Mouse (Mus musculus) lung, adult 2 months (tissue): Measurements from ENCODE around the gene Pcyox1. TPM values are rescaled to one million over a fixed set of nuclear protein-coding genes. Genes with fewer than 3 reads are reported as not detected.

ENCODE experiments used
- DNase-seq: peaks from one replicate; pipeline ENCODE4 v3.0.0; 2022
- H3K4me1 ChIP-seq: fragments of 200-500 bp; 2 replicates; pipeline ENCODE4 v1.6.1; 2011; ENCODE audit warnings: low read length; ENCODE audit not compliant: control insufficient read depth, insufficient read depth
- H3K4me3 ChIP-seq: fragments of 200-500 bp; replicated peaks from 2 replicates; pipeline ENCODE3; 2011; ENCODE audit warnings: low read depth, mild to moderate bottlenecking, control low read depth, low read length; ENCODE audit errors: extremely low read depth
- CTCF ChIP-seq: fragments of 200-500 bp; IDR thresholded peaks from 2 replicates; pipeline ENCODE4 v1.5.1; 2011; ENCODE audit warnings: mild to moderate bottlenecking, low read length, control low read depth; ENCODE audit not compliant: insufficient read depth
- POLR2A ChIP-seq: fragments of 200-500 bp; IDR thresholded peaks from 2 replicates; pipeline ENCODE4 v1.6.1; 2011; ENCODE audit warnings: low read depth, mild to moderate bottlenecking, control low read depth, low read length, borderline replicate concordance; ENCODE audit errors: extremely low read depth
- WGBS: fragments of 180-500 bp; shearing (Covaris S2); methylation state at CpG from one replicate; pipeline ENCODE4 v1.1.7; 2018; 5-methylcytosine and 5-hydroxymethylcytosine counted together
- polyA plus RNA-seq: library from polyadenylated mRNA; depleted of rRNA; stranded (reverse); fragments of >200 nt; gene quantifications from 2 replicates; pipeline ENCODE4 v1.2.3, GENCODE M21; 2012

Pcyox1 gene
- polyA plus RNA-seq, 1 experiment, result 28.6 TPM

GRCm38 (mm10) chr6:86426358-86426757 is 29.4 kb upstream of the Pcyox1 start, which contains the start of gene Gm44790:
Gene Gm44790 (plus strand): TSS chr6:86426658.
- 91% methylated on average over 1 of the region's 1 CpGs for WGBS
- Histone ChIP-seq H3K4me3 (no peak within 1 kb of the TSS), H3K4me1 (no peaks in the 10 kb centered on the region)
- no peak for DNase-seq
- no peak for TF ChIP-seq POLR2A
- TF ChIP-seq CTCF, result no peak

- H3K4me3 ChIP-seq, result no peak overlapping the region
- DNase-seq, result no peak
- no peak for TF ChIP-seq POLR2A
- 0 out of 2 replicates have a peak, but pooled peaks have one; percentile 20 for TF ChIP-seq CTCF
- 74% methylated on average over 6 of the region's 6 CpGs for WGBS
- H3K4me1 ChIP-seq, result no peaks in the 10 kb centered on the region
These were observed 23.5 kb upstream of the Pcyox1 start for GRCm38 (mm10) chr6:86420491-86420890.

GRCm38 (mm10) chr6:86419239-86419638 is 22.3 kb upstream of the Pcyox1 start:
- no peaks in the 10 kb centered on the region for H3K4me1 ChIP-seq
- no peak overlapping the region for H3K4me3 ChIP-seq
- no peak for TF ChIP-seq CTCF
- no peak for TF ChIP-seq POLR2A
- DNase-seq, result no peak
- WGBS, result 90% methylated on average over 3 of the region's 3 CpGs

GRCm38 (mm10) chr6:86418711-86419110 is 21.8 kb upstream of the Pcyox1 start:
- no peak for DNase-seq
- Histone ChIP-seq H3K4me1 (no peaks in the 10 kb centered on the region), H3K4me3 (no peak overlapping the region)
- TF ChIP-seq POLR2A, result no peak
- TF ChIP-seq CTCF, result no peak
- 82% methylated on average over 6 of the region's 6 CpGs for WGBS

- DNase-seq, result no peak
- TF ChIP-seq POLR2A, result no peak
- TF ChIP-seq CTCF, result no peak
- Histone ChIP-seq H3K4me3 (no peak overlapping the region), H3K4me1 (peaks cover 3% of the 10 kb centered on the region; the same call in 1 of the 2 replicates)
These were observed 9.4 kb upstream of the Pcyox1 start for GRCm38 (mm10) chr6:86406306-86406705.

- TF ChIP-seq POLR2A (no peak), CTCF (no peak)
- Histone ChIP-seq H3K4me1 (peaks cover 3% of the 10 kb centered on the region; the same call in 1 of the 2 replicates), H3K4me3 (peak overlapping the region; percentile 83)
- under 1% methylated on average over 11 of the region's 11 CpGs for WGBS
- no peak for DNase-seq
These were observed 8.0 kb upstream of the Pcyox1 start for GRCm38 (mm10) chr6:86404996-86405395.

- TF ChIP-seq CTCF (no peak), POLR2A (no peak)
- peak; percentile 89 for DNase-seq
- H3K4me1 ChIP-seq, result peaks cover 3% of the 10 kb centered on the region; the same call in 1 of the 2 replicates
- WGBS, result under 1% methylated on average over 62 of the region's 62 CpGs
- peak within 1 kb of the TSS; percentile 83 for H3K4me3 ChIP-seq
These were observed 7.3 kb upstream of the Pcyox1 start, which contains the start of gene Tia1 for GRCm38 (mm10) chr6:86404100-86404861. Gene Tia1 (plus strand): TSS chr6:86404219.

GRCm38 (mm10) chr6:86403728-86404099 is 6.8 kb upstream of the Pcyox1 start:
- Histone ChIP-seq H3K4me3 (peak overlapping the region; percentile 42), H3K4me1 (peaks cover 3% of the 10 kb centered on the region; the same call in 1 of the 2 replicates)
- no peak for TF ChIP-seq POLR2A
- under 1% methylated on average over 15 of the region's 15 CpGs for WGBS
- DNase-seq, result peak; percentile 86

- Histone ChIP-seq H3K4me3 (peak overlapping the region; percentile 26), H3K4me1 (peaks cover 3% of the 10 kb centered on the region; the same call in 1 of the 2 replicates)
- WGBS, result 33% methylated on average over 12 of the region's 12 CpGs
- no peak for DNase-seq
- TF ChIP-seq CTCF, result no peak
- TF ChIP-seq POLR2A, result no peak
These were observed 6.0 kb upstream of the Pcyox1 start for GRCm38 (mm10) chr6:86402681-86403607.

GRCm38 (mm10) chr6:86400972-86401371 is 4.0 kb upstream of the Pcyox1 start:
- TF ChIP-seq CTCF (peak; percentile 66), POLR2A (no peak)
- peak; percentile 71 for DNase-seq
- H3K4me3 ChIP-seq, result no peak overlapping the region
- WGBS, result 1% methylated on average over 9 of the region's 9 CpGs
- peaks cover 6% of the 10 kb centered on the region; the same call in 1 of the 2 replicates for H3K4me1 ChIP-seq
